ENCODE assay signal across 21 mouse cellular contexts in genomic region chr15:81485483-81485882, GRCm38 (mm10). TPM values are rescaled to one million over a fixed set of nuclear protein-coding genes. Genes with fewer than 3 reads are reported as not detected.
DNase-seq lines count a peak whose midpoint lies in the region; ATAC-seq lines count a peak whose summit lies in the region.
"Had no signal": no experiment of that assay in that cellular context is flagged by ENCODE, and none has a peak within 500 bp of the region (broad histone marks: within the 10 kb centered on the region; RNA-seq: fewer than 3 reads in every experiment).

No protein-coding gene starts in this region.

- H3K27ac ChIP-seq in liver, embryonic 16.5 days (ENCODE audit: low read length): no peak overlapping the region
- no peak overlapping the region for H3K27ac ChIP-seq in liver, embryonic 12.5 days
- H3K27ac ChIP-seq in midbrain, embryonic 13.5 days: no peak overlapping the region
- H3K27ac ChIP-seq in intestine, embryonic 16.5 days (ENCODE audit: low read length): no peak overlapping the region
- H3K27ac ChIP-seq: embryonic facial prominence, embryonic 10.5 days; hindbrain, embryonic 12.5 days; liver, embryonic 14.5 days; midbrain, embryonic 12.5 days had no signal

- H3K9ac ChIP-seq in liver, embryonic 16.5 days (ENCODE audit: low read depth, low read length): no peak overlapping the region
- H3K9ac ChIP-seq in liver, embryonic 12.5 days: no peak overlapping the region
- no peak overlapping the region for H3K9ac ChIP-seq in midbrain, embryonic 13.5 days (replicated peaks)
- H3K9ac ChIP-seq in intestine, embryonic 16.5 days (ENCODE audit: low read depth, low read length): no peak overlapping the region
- H3K9ac ChIP-seq: hindbrain, embryonic 12.5 days; liver, embryonic 14.5 days; midbrain, embryonic 12.5 days had no signal

- WGBS in liver, embryonic 16.5 days (ENCODE audit: insufficient replicate concordance): 56% methylated on average over 4 of the region's 4 CpGs
- WGBS in liver, embryonic 12.5 days (ENCODE audit: insufficient replicate concordance): 75% methylated on average over 4 of the region's 4 CpGs
- WGBS in midbrain, embryonic 13.5 days: 91% methylated on average over 4 of the region's 4 CpGs
- WGBS in intestine, embryonic 16.5 days: 81% methylated on average over 4 of the region's 4 CpGs

- H3K36me3 ChIP-seq in liver, embryonic 16.5 days (ENCODE audit: control insufficient read depth, insufficient read depth): no peaks in the 10 kb centered on the region
- H3K36me3 ChIP-seq in liver, embryonic 12.5 days: no peaks in the 10 kb centered on the region
- no peaks in the 10 kb centered on the region for H3K36me3 ChIP-seq in midbrain, embryonic 13.5 days
- H3K36me3 ChIP-seq in intestine, embryonic 16.5 days (ENCODE audit: control insufficient read depth, insufficient read depth, low read length): no peaks in the 10 kb centered on the region
- H3K36me3 ChIP-seq: embryonic facial prominence, embryonic 10.5 days; hindbrain, embryonic 12.5 days; midbrain, embryonic 12.5 days had no signal

- peaks cover 5% of the 10 kb centered on the region for H3K4me1 ChIP-seq in liver, embryonic 16.5 days (ENCODE audit: control insufficient read depth, low read depth, low read length)
- H3K4me1 ChIP-seq in liver, embryonic 12.5 days: peaks cover 21% of the 10 kb centered on the region
- peaks cover 6% of the 10 kb centered on the region; the same call in 1 of the 2 replicates for H3K4me1 ChIP-seq in midbrain, embryonic 13.5 days (replicated peaks)
- no peaks in the 10 kb centered on the region for H3K4me1 ChIP-seq in intestine, embryonic 16.5 days (ENCODE audit: control insufficient read depth, insufficient read depth, low read length)
- H3K4me1 ChIP-seq: hindbrain, embryonic 12.5 days had no signal

- H3K4me2 ChIP-seq in liver, embryonic 16.5 days (ENCODE audit: low read depth, low read length): no peak overlapping the region
- no peak overlapping the region for H3K4me2 ChIP-seq in liver, embryonic 12.5 days
- no peak overlapping the region for H3K4me2 ChIP-seq in midbrain, embryonic 13.5 days (replicated peaks)
- no peak overlapping the region for H3K4me2 ChIP-seq in intestine, embryonic 16.5 days (ENCODE audit: low read depth, low read length)
- H3K4me2 ChIP-seq: hindbrain, embryonic 12.5 days; midbrain, embryonic 12.5 days had no signal

- no peaks in the 10 kb centered on the region for H3K9me3 ChIP-seq in liver, embryonic 16.5 days (replicated peaks; ENCODE audit: control insufficient read depth, low read length)
- no peaks in the 10 kb centered on the region for H3K9me3 ChIP-seq in liver, embryonic 12.5 days (replicated peaks)
- no peaks in the 10 kb centered on the region for H3K9me3 ChIP-seq in midbrain, embryonic 13.5 days
- H3K9me3 ChIP-seq in intestine, embryonic 16.5 days (ENCODE audit: control insufficient read depth, low read length): no peaks in the 10 kb centered on the region
- H3K9me3 ChIP-seq: embryonic facial prominence, embryonic 10.5 days; hindbrain, embryonic 12.5 days; midbrain, embryonic 12.5 days had no signal

- no peaks in the 10 kb centered on the region for H3K27me3 ChIP-seq in liver, embryonic 16.5 days (ENCODE audit: control insufficient read depth, insufficient read depth, low read depth, low read length)
- no peaks in the 10 kb centered on the region for H3K27me3 ChIP-seq in liver, embryonic 12.5 days (replicated peaks)
- no peaks in the 10 kb centered on the region for H3K27me3 ChIP-seq in midbrain, embryonic 13.5 days
- H3K27me3 ChIP-seq in intestine, embryonic 16.5 days (replicated peaks; ENCODE audit: control insufficient read depth, insufficient read depth, low read length): no peaks in the 10 kb centered on the region

- no peak overlapping the region for H3K4me3 ChIP-seq in liver, embryonic 16.5 days (ENCODE audit: low read depth, low read length)
- no peak overlapping the region for H3K4me3 ChIP-seq in liver, embryonic 12.5 days
- H3K4me3 ChIP-seq in midbrain, embryonic 13.5 days (replicated peaks): no peak overlapping the region
- no peak overlapping the region for H3K4me3 ChIP-seq in intestine, embryonic 16.5 days (ENCODE audit: low read length)
- H3K4me3 ChIP-seq: embryonic facial prominence, embryonic 10.5 days; hindbrain, embryonic 12.5 days; midbrain, embryonic 12.5 days had no signal

- peak; percentile 50; the same call in 1 of the 2 replicates for ATAC-seq in liver, embryonic 16.5 days (ENCODE audit: low read depth)
- ATAC-seq in liver, embryonic 12.5 days: no peak
- ATAC-seq in granulocyte monocyte progenitor cell, adult 5-6 weeks (replicated peaks; ENCODE audit: poor library complexity, severe bottlenecking): peak; percentile 83
- no peak for ATAC-seq in midbrain, embryonic 13.5 days
- no peak for ATAC-seq in intestine, embryonic 16.5 days
- ATAC-seq: CD4-positive, CD25-positive, alpha-beta regulatory T cell, adult 4 months; forebrain, embryonic 16.5 days had no signal

- DNase-seq in adrenal gland, postnatal 10 days: peak; percentile 51
- no peak for DNase-seq in adrenal gland, postnatal 4 days (ENCODE audit: low spot score in 2 of 2)
- peak; percentile 79 for DNase-seq in 416B (ENCODE audit: low read depth)
- DNase-seq: adrenal gland, postnatal 25 days; cerebellum, adult 9-10 months; gastrocnemius, postnatal 10 days; heart, adult 11 months; layer of hippocampus, postnatal 36 days; thymus, adult 2 months; thymus, postnatal 4 days had no signal

RNA-seq across cellular contexts. Expression of gene Rbx1, which starts 19.4 kb away (rescaled TPM):
- total RNA-seq in adrenal gland, postnatal 10 days (2021): 100 to 1,000 TPM; 132 to 145 TPM
- total RNA-seq in adrenal gland, postnatal 4 days (2021): 100 to 1,000 TPM; 154 to 155 TPM
- polyA plus RNA-seq in liver, embryonic 16.5 days (2015; fragmentation: Nextera tagmentation; extraction: Ambion mirVana): 189 and 239 TPM in 2 replicates
- polyA plus RNA-seq in liver, embryonic 12.5 days (2016; fragmentation: Nextera tagmentation; extraction: Ambion mirVana): 334 and 384 TPM in 2 replicates
- 251 and 317 TPM in 2 replicates for total RNA-seq in granulocyte monocyte progenitor cell, adult 5-6 weeks (2014; fragmentation: Nextera tagmentation)
- total RNA-seq in granulocyte monocyte progenitor cell, adult 5-6 weeks (2017): 170 and 241 TPM in 2 replicates
- polyA plus RNA-seq in midbrain, embryonic 13.5 days (2015; fragmentation: Nextera tagmentation; extraction: Ambion mirVana): 511 and 563 TPM in 2 replicates
- polyA plus RNA-seq in intestine, embryonic 16.5 days (2015; fragmentation: Nextera tagmentation; extraction: Ambion mirVana): 378 and 400 TPM in 2 replicates

Comparison
In these comparisons a context has a peak if more than half of its experiments do, and no peak if none do; other contexts are left out.
1. DNase-seq: peak in adrenal gland, postnatal 10 days (single experiment) and 416B (single experiment); none in adrenal gland, postnatal 4 days (0 of 2).
2. ATAC-seq: peak in liver, embryonic 16.5 days (single experiment) and granulocyte monocyte progenitor cell, adult 5-6 weeks (single experiment); none in liver, embryonic 12.5 days (single experiment), midbrain, embryonic 13.5 days (single experiment) and intestine, embryonic 16.5 days (single experiment).